Mouse (Mus musculus) spleen, adult 18-20 months (tissue): Measurements from ENCODE around the gene Dnaaf3.

Source experiments
- DNase-seq, 2 experiments: peaks; one replicate each; pipeline ENCODE4 v3.0.0; 2022; ENCODE audit warnings: mixed read lengths in 2 of 2

Gene Dnaaf3

DNA sequence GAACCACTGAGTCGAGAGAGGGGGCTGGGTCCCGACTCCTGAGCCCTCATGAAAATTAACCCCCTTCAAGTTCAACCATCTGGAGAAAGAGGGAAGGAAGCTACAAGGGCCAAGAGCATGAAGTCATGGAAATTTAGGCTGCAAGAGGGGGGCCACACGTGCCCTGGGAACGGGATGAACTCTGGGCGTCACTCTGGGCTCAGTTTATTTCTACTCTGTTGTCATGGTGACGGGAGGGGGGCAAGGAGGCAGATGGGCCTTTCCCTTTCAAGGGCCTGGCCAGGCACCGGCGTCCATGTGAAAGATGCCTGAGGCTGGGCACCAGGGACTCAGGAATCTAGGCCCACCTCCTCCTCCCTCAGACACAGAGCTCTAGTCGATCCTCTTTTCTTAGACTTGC lies 34.0 kb downstream of the Dnaaf3 start:
- DNase-seq = no peak

DNA sequence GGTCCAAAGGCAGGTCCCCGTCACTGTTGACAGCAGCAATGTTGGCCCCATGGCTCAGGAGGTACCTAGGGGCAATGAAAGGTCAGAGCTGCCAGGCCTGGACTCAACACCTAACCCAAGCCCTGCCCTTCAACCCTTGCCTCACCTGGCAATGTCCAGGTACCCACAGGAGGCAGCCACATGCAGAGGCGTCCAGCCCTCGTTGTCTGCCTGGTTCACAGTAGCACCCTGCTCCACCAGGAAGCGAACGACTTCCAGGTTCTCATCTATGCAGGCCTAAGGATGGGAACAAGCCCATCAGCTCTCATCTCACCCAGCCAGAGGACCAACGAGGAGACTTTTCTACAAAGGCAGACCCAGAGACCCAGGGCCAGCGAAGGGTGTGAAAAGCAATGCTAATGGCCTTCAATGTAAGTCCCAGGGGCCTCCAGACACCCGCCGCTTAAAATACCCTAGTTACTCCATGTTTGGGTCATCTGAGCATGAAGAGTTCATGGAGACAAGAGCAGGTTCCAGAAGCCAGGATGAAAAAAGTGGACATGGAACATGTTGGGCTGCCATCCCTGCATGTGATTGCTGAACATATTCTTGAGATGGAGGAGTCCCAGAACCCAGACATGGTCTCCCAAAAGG lies 34.9 kb downstream of the Dnaaf3 start:
- no peak for DNase-seq

DNA sequence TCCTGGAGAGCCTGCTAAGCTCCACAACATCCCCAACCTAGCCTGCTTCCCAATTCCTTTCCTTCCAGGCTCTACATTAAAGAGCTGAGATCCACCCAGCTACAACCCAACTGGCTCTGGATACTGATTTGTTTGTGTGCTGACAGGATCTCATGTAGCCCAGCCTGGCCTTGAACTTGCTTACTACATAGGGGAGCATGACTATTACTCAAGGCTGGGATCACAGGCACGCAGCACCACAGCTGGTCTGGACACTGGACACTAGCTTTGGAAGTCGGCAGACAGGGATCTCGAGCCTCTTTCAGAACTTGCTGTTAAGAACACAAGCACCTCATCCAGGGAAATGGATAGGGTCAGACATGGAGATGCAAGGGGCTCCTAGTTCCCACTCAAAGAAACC lies 35.8 kb downstream of the Dnaaf3 start:
- no peak for DNase-seq

DNA sequence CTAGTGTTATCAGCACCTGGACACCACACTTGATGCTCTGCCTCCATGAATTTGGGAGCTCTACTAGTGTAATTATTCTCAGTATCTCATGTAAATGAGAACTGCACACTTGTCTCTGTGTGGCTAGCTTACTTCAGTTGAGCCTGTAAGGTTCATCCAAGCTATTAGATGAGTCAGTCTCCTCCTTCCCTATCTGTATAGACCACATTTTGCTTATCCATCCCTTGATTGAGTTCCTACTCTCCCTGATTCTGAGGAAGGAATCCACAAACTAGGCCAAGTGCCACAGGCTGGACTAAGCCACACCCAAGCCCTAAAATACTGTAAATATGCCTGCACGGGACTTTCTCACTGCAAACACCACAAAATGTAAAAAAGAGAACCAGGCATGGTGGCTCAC lies 38.3 kb downstream of the Dnaaf3 start:
- no peak for DNase-seq

DNA sequence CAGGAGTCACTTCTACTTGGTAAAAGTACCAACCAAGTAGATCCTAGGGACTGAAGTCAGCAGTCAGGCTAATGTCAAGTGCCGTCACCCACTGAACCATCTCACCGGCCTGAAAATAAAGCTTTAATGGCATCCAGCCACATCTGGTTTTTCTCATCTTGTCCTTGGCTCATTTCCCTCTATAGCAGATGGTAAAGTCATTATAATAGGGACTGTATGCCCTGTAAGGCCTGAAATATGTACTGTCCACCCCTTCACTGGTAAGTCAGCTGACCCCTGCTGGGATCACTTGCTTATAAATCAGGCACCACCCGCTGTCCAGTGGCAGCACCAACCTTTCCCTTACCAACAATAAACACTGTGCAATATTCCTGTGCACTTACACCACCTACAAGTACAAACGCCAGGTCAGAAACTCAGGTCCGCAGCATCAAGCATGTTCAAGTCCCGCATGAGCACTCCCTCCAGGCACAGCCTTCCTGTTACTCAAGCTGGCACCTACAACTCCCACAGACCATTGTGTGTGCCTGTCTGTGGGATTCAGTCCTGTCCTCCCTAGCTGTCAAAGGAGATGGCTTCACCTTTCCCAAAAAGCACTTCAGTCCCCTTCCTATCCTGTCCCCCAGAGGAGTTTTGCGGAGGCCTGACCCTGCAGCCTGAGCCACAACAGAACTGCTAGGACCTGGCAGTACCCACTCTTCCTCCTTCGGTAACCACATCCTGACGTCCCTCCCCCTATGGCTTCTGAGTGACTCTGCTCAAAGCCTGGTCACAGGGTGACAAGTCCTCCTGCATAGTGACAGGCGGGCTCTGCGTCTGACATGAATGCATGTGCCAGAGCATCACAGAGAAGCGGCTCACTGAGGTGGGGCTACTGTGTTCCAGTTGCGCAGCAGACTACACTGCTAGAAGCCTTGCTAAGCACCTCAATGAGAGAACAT lies 39.7 kb downstream of the Dnaaf3 start:
- no peak for DNase-seq

DNA sequence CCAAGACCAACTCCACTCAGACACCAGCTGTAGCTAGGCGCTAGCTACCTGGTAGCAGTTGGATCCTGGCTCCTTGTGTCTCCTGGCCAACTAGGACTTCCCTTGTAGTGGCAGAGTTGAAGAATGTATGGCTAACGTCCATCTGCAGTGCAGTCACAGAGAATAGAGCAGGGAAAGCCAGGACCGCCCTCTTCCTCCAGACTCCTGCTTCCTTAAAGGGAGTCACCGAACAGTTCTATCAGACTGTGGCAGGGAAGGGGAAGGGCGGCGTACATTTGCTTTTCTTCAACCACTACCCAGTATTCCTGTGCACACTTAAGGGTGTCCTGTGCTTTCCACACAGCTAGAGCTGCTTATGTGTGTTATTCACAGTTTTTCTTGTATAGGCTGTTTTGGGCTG lies 40.9 kb downstream of the Dnaaf3 start:
- no peak for DNase-seq

DNA sequence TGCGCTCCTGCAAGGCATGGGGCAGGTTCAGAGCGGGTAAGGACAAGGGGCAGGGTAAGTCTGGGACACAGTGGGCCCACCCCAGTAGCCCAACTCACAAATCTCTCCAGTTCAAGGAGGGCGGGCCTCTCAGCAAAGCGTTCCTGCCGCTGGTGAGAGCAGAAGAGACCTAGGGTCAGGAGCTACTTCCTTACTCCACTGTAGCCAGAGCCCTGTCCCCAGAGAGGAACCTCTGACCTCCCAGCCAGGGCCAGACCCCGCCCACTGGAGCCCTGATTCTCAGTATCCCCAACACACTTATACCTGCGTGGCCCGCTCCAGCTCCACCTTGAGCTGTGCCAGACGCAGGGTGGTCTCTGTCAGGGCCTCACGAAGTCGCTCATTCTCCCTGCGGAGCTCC lies 50.0 kb downstream of the Dnaaf3 start:
- no peak for DNase-seq

DNA sequence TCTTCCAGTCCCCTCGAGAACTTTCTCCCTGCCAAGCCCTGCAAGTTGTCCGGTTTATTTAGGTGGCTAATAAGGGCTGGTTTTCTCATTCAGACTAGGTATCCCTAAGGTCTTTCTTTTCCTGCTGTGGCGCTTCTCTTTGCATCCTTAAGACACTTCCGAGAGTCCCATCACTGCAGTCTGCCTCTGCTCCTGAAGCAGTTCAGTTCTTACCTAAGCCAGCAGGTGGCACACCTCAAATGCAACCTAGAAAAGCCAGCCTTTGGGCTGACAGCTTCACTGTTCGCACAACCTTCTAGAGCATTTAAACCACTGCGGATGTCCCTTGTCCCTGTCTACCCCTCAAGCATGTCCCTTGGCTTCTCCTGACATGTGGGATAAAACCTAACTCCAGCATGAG lies 52.6 kb downstream of the Dnaaf3 start:
- no peak for DNase-seq

DNA sequence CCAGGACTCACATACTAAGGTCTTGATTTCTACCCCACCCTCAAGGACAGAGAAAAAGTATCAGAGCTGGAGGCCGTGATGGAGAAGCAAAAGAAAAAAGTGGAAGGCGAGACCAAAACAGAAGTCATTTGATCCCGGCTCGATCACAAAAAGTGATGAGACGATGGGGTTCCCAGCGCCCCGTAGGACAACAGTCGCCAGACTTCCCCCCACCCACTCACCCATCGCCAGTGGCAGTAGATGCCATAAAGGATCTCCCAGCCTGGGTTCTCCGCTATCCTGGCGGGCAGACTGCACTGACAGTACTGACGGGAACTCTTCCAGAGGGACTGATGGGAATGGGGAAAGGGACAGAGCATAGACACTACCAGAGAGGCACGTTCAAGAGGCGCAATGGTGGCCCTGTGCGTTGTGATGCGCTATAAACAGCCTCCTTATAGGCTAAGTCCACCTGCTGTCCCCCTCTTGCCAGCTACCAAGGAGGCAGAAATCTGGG lies 53.4 kb downstream of the Dnaaf3 start:
- no peak for DNase-seq

DNA sequence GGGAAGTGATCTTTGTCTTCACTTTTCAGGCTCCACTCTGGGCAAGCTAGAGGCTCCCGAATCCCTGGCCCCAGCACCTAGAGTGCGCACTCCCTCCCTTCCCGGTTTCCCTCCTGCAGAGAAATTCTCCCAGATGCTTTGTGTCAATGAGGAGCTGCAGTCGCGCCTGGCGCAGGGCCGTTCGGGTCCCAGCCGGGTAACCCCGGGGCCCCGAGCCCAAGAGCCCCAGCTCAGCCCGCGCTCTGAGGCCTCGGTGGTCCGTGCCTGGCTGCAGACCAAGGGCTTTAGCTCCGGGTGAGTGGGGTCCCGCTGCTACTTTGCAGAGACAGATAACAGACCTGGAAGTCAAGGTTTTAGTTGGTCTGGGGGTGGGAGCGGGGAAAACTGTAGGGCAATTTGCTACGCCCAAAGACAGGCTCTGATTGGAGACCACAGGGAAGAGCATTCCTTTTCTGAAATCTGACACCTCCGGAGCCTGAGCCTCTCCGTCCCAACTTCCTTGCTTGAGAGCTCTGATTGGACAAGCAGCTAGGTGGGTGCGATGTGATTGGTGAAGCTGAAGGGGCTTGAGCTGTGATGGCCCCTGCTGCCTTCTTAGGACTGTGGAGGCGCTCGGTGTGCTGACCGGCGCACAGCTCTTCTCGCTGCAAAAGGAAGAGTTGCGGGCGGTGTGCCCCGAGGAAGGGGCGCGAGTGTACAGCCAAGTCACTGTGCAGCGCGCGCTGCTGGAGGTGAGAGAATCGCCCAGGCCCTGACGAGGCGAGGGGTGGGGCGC lies 54.0 kb downstream of the Dnaaf3 start:
- no peak for DNase-seq

DNA sequence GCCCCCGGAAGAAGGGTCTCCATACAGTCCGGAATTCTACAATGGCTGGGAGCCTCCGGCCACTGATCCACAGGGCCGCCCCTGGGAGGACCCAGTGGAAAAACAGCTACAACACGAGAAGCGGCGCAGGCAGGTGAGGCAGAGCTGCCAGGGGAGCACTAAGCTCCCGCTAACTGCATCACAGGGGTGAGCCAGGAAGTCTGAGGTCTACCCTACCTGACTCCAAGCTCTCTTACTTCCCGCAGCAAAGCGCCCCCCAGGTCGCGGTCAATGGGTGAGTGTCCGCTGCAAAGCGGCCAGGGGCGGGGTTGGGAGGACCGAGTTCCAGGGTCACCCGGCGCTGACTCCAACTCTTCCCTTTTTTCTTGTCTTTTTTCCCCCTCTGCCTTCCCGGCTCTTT lies 58.3 kb downstream of the Dnaaf3 start:
- no peak for DNase-seq
